Mouse (Mus musculus) megakaryocyte-erythroid progenitor cell, adult 5-6 weeks (primary cell): ENCODE measurements around the gene Gm45062. TPM values are rescaled to one million over a fixed set of nuclear protein-coding genes. Genes with fewer than 3 reads are reported as not detected.
A peak's percentile ranks its signal among the peaks of the same experiment; 100 is the strongest.

Source experiments
- ATAC-seq: replicated peaks from 2 replicates; pipeline ENCODE4 v1.8.0; 2016; ENCODE audit warnings: mild to moderate bottlenecking, inconsistent platforms; ENCODE audit not compliant: severe bottlenecking, poor library complexity, low FRiP score, low TSS enrichment
- total RNA-seq, 2 experiments: library from RNA; stranded (forward) in 1 of 2; stranded (reverse) in 1 of 2; fragments of 200-1000, 215-1000 nt in 1 of 2; fragments of >200 nt in 1 of 2; fragmentation: Nextera tagmentation in 1 of 2; gene quantifications; 2 replicates each; pipeline ENCODE4 v1.2.3; 2014 to 2017

Gm45062 gene
- total RNA-seq, 2 experiments from 2014 or later, result 1.6 TPM; not detected in 1

- ATAC-seq, result no peak
These were observed 146.6 kb downstream of the Gm45062 start for GRCm38 (mm10) chr6:8405844-8406243.

GRCm38 (mm10) chr6:8408332-8408731 is 149.1 kb downstream of the Gm45062 start:
- no peak for ATAC-seq

GRCm38 (mm10) chr6:8409865-8410264 is 150.6 kb downstream of the Gm45062 start:
- ATAC-seq, result no peak

- no peak for ATAC-seq
These were observed 153.8 kb downstream of the Gm45062 start for GRCm38 (mm10) chr6:8412845-8413598.

- ATAC-seq, result no peak
These were observed 154.8 kb downstream of the Gm45062 start for GRCm38 (mm10) chr6:8414020-8414419.

GRCm38 (mm10) chr6:8415823-8416222 is 156.6 kb downstream of the Gm45062 start:
- ATAC-seq, result no peak

- no peak for ATAC-seq
These were observed 157.7 kb downstream of the Gm45062 start for GRCm38 (mm10) chr6:8416802-8417569.

GRCm38 (mm10) chr6:8419485-8420186 is 160.4 kb downstream of the Gm45062 start:
- no peak for ATAC-seq

- no peak for ATAC-seq
These were observed 160.9 kb downstream of the Gm45062 start for GRCm38 (mm10) chr6:8420187-8420503.

GRCm38 (mm10) chr6:8421421-8421820 is 162.2 kb downstream of the Gm45062 start:
- ATAC-seq, result no peak

GRCm38 (mm10) chr6:8421959-8422581 is 162.8 kb downstream of the Gm45062 start:
- no peak for ATAC-seq

GRCm38 (mm10) chr6:8423142-8423541 is 163.9 kb downstream of the Gm45062 start:
- ATAC-seq, result peak; percentile 58

- no peak for ATAC-seq
These were observed 168.4 kb downstream of the Gm45062 start for GRCm38 (mm10) chr6:8427692-8428091.

- ATAC-seq, result no peak
These were observed 171.5 kb downstream of the Gm45062 start for GRCm38 (mm10) chr6:8430610-8431234.

- ATAC-seq, result no peak
These were observed 173.9 kb downstream of the Gm45062 start for GRCm38 (mm10) chr6:8433179-8433578.

- ATAC-seq, result no peak
These were observed 178.7 kb downstream of the Gm45062 start for GRCm38 (mm10) chr6:8437937-8438336.

- ATAC-seq, result no peak
These were observed 182.6 kb downstream of the Gm45062 start for GRCm38 (mm10) chr6:8441814-8442213.

GRCm38 (mm10) chr6:8446786-8447185 is 187.5 kb downstream of the Gm45062 start:
- ATAC-seq, result no peak

GRCm38 (mm10) chr6:8455599-8455998 is 196.3 kb downstream of the Gm45062 start:
- no peak for ATAC-seq
